Mouse (Mus musculus) embryonic facial prominence, embryonic 13.5 days (tissue): ENCODE results near the gene Stag1. TPM values are rescaled to one million over a fixed set of nuclear protein-coding genes. Genes with fewer than 3 reads are reported as not detected.

Source experiments
- ATAC-seq: fragments of 200-750 bp; cut with Nextera tagmentation; 2 replicates; pipeline ENCODE4 v1.8.0; 2017; ENCODE audit warnings: low read depth; ENCODE audit not compliant: insufficient number of reproducible peaks, insufficient read depth, low FRiP score, low TSS enrichment
- H3K27ac ChIP-seq: fragments of 300-500 bp; sonication (generic); 2 replicates; pipeline ENCODE4 v1.5.1; 2015; ENCODE audit warnings: moderate library complexity, mild to moderate bottlenecking, inconsistent platforms
- H3K27me3 ChIP-seq: fragments of 300-500 bp; sonication (generic); 2 replicates; pipeline ENCODE4 v1.6.1; 2015; ENCODE audit warnings: mild to moderate bottlenecking, inconsistent platforms
- H3K36me3 ChIP-seq: fragments of 300-500 bp; sonication (generic); 2 replicates; pipeline ENCODE4 v1.6.1; 2015; ENCODE audit warnings: mild to moderate bottlenecking, inconsistent platforms
- H3K4me1 ChIP-seq: fragments of 300-500 bp; sonication (generic); 2 replicates; pipeline ENCODE4 v1.6.1; 2015; ENCODE audit warnings: inconsistent platforms
- H3K4me2 ChIP-seq: fragments of 300-500 bp; sonication (generic); 2 replicates; pipeline ENCODE4 v1.6.1; 2015; ENCODE audit warnings: moderate library complexity, mild to moderate bottlenecking, inconsistent platforms
- H3K4me3 ChIP-seq: fragments of 300-500 bp; sonication (generic); 2 replicates; pipeline ENCODE4 v1.5.1; 2015; ENCODE audit warnings: mild to moderate bottlenecking, inconsistent platforms
- H3K9ac ChIP-seq: fragments of 300-500 bp; sonication (generic); 2 replicates; pipeline ENCODE4 v1.6.1; 2015; ENCODE audit warnings: mild to moderate bottlenecking, inconsistent platforms
- H3K9me3 ChIP-seq: fragments of 300-500 bp; sonication (generic); 2 replicates; pipeline ENCODE4 v1.6.1; 2016; ENCODE audit warnings: inconsistent platforms
- WGBS: fragments of 180-500 bp; shearing (Covaris S2); methylation state at CpG from one replicate; pipeline ENCODE4 v1.1.7; 2015; ENCODE audit warnings: mixed read lengths; 5-methylcytosine and 5-hydroxymethylcytosine counted together
- polyA plus RNA-seq: library from polyadenylated mRNA; unstranded; fragments of >200 nt; fragmentation: Nextera tagmentation; extraction: Ambion mirVana; gene quantifications from 2 replicates; pipeline ENCODE4 v1.2.1, GENCODE M21; 2015

Stag1 gene
- polyA plus RNA-seq, 1 experiment from 2014 or later, result 60.1 TPM

DNA sequence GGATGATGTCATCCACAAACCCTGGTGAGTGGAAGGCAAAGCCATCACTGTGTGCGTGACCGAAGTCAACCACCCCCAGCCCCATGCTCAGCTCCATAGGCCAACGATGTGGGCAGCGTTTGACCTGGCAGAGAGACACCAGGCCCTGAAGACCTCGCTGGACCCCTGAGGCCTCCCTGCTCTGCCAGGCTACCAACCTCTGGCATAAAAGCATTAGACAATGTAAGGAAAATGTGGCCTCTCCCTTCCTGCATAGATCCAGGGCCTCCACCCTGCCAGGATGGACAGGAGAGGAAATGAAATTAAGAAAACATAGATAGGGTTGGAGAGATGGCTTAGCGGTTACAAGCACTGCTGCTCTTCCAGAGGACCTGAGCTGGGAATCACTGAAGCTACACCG lies 385.2 kb downstream of the Stag1 start:
- H3K27ac ChIP-seq, result no peak overlapping the region
- no peak overlapping the region for H3K4me2 ChIP-seq
- WGBS, result 92% methylated on average over 7 of the region's 7 CpGs
- H3K36me3 ChIP-seq, result peaks cover 49% of the 10 kb centered on the region
- no peaks in the 10 kb centered on the region for H3K27me3 ChIP-seq
- no peaks in the 10 kb centered on the region for H3K9me3 ChIP-seq
- peaks cover 10% of the 10 kb centered on the region for H3K4me1 ChIP-seq
- no peak overlapping the region for H3K9ac ChIP-seq
- no peak overlapping the region for H3K4me3 ChIP-seq
- ATAC-seq, result 0 out of 2 replicates have a peak, but pooled peaks have one; percentile 35

GRCm38 (mm10) chr9:100984381-100985310 lies 387.0 kb downstream of the Stag1 start:
- H3K4me1 ChIP-seq, result peaks cover 1% of the 10 kb centered on the region; the same call in 1 of the 2 replicates
- WGBS, result 95% methylated on average over 25 of the region's 25 CpGs

GRCm38 (mm10) chr9:100987006-100987405 lies 389.4 kb downstream of the Stag1 start:
- Histone ChIP-seq H3K4me1 (no peaks in the 10 kb centered on the region), H3K4me3 (no peak overlapping the region), H3K27me3 (no peaks in the 10 kb centered on the region), H3K36me3 (peaks cover 76% of the 10 kb centered on the region), H3K27ac (no peak overlapping the region), H3K9ac (no peak overlapping the region), H3K9me3 (peaks cover 3% of the 10 kb centered on the region; the same call in 1 of the 2 replicates), H3K4me2 (no peak overlapping the region)
- WGBS, result 94% methylated on average over 5 of the region's 5 CpGs
- ATAC-seq, result no peak

More at GRCm38 (mm10) chr9:100984381-100985310, 387.0 kb downstream of the Stag1 start:
- Histone ChIP-seq H3K9me3 (peaks cover 3% of the 10 kb centered on the region; the same call in 1 of the 2 replicates), H3K4me3 (no peak overlapping the region), H3K4me2 (no peak overlapping the region), H3K27me3 (no peaks in the 10 kb centered on the region), H3K27ac (no peak overlapping the region), H3K36me3 (peaks cover 63% of the 10 kb centered on the region), H3K9ac (no peak overlapping the region)
- peak; percentile 43; the same call in 1 of the 2 replicates for ATAC-seq

- Histone ChIP-seq H3K4me1 (no peaks in the 10 kb centered on the region), H3K9ac (no peak overlapping the region), H3K27ac (no peak overlapping the region), H3K36me3 (peaks cover 73% of the 10 kb centered on the region), H3K9me3 (peaks cover 3% of the 10 kb centered on the region; the same call in 1 of the 2 replicates), H3K27me3 (no peaks in the 10 kb centered on the region), H3K4me3 (no peak overlapping the region), H3K4me2 (no peak overlapping the region)
- 86% methylated on average over 3 of the region's 3 CpGs for WGBS
- no peak for ATAC-seq
Measured at GRCm38 (mm10) chr9:100987850-100988249, 390.3 kb downstream of the Stag1 start.

DNA sequence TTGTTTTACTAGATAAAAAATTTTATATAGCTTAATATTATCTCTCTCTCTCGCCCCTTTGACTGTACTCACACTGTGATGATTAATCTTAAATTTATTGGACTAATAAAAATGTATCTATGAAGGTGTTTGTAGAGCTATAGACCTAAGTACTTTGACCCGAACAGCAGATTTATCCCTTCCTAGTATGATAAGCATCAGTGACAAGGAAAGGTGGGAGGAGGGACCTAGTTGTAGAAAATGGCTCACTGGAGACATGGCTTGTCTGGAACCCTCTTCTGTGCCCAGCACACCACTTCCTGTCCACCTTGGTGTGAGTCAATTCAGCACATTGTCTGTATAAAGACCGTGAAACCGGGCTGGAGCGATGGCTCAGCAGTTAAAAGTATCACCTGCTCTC lies 393.0 kb downstream of the Stag1 start:
- WGBS, result 94% methylated on average over 5 of the region's 5 CpGs
- no peak for ATAC-seq

DNA sequence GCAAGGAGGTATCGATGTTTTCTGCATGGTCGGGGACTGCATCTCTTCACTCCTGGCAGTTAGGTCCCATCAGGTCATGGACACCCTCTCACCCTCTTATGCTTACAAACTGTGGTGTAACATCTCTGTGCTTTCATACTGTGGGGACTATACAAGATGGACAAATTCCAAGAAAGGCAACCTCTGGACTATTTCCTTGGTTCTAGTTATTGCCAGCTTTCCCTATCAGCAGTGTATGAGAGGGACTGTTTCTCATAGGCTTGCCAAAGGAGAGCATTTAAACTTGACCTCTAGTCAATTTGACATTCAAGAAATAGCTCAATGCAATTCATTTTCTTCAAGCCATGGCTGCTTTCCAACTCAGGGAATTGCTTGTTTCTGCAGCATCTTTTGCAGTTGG lies 393.7 kb downstream of the Stag1 start:
- no peak overlapping the region for H3K4me2 ChIP-seq
- H3K4me1 ChIP-seq, result no peaks in the 10 kb centered on the region
- H3K9me3 ChIP-seq, result peaks cover 3% of the 10 kb centered on the region; the same call in 1 of the 2 replicates
- no peak overlapping the region for H3K27ac ChIP-seq
- H3K36me3 ChIP-seq, result peaks cover 69% of the 10 kb centered on the region
- no peak overlapping the region for H3K4me3 ChIP-seq
- 96% methylated on average over 2 of the region's 2 CpGs for WGBS
- H3K27me3 ChIP-seq, result no peaks in the 10 kb centered on the region
- no peak overlapping the region for H3K9ac ChIP-seq
- ATAC-seq, result no peak

More for the DNA sequence above, 393.0 kb downstream of the Stag1 start:
- no peaks in the 10 kb centered on the region for H3K4me1 ChIP-seq
- no peak overlapping the region for H3K4me3 ChIP-seq
- H3K27ac ChIP-seq, result no peak overlapping the region
- H3K9me3 ChIP-seq, result peaks cover 3% of the 10 kb centered on the region; the same call in 1 of the 2 replicates
- no peaks in the 10 kb centered on the region for H3K27me3 ChIP-seq
- no peak overlapping the region for H3K9ac ChIP-seq
- H3K36me3 ChIP-seq, result peaks cover 69% of the 10 kb centered on the region
- no peak overlapping the region for H3K4me2 ChIP-seq

- Histone ChIP-seq H3K36me3 (peaks cover 67% of the 10 kb centered on the region), H3K9ac (no peak overlapping the region), H3K4me1 (no peaks in the 10 kb centered on the region), H3K4me2 (no peak overlapping the region), H3K9me3 (peaks cover 3% of the 10 kb centered on the region; the same call in 1 of the 2 replicates), H3K27me3 (no peaks in the 10 kb centered on the region), H3K4me3 (no peak overlapping the region), H3K27ac (no peak overlapping the region)
- ATAC-seq, result no peak
- 89% methylated on average over 2 of the region's 2 CpGs for WGBS
Measured at GRCm38 (mm10) chr9:100992191-100992590, 394.6 kb downstream of the Stag1 start.

DNA sequence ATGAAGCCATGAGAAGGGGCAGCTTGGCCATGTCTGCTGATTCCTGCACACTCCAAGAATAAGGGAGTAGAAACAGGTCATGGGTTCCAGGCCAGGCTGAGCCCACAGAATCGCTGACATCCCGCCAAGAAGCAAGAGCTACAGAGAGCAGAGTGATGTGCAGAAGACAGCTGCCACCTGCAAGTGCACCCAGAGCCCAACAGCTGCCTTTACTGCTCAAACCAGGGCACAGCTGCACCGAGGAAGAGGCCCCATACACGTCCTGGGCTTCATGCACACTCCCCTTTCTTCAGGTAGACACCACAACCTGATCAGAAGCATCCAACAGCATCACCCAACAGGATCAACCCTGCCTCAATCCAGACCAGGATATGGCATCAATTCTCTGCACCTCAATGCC lies 396.3 kb downstream of the Stag1 start:
- Histone ChIP-seq H3K4me3 (no peak overlapping the region), H3K4me1 (no peaks in the 10 kb centered on the region), H3K27ac (no peak overlapping the region), H3K27me3 (no peaks in the 10 kb centered on the region), H3K9ac (no peak overlapping the region), H3K36me3 (peaks cover 64% of the 10 kb centered on the region), H3K4me2 (no peak overlapping the region), H3K9me3 (peaks cover 3% of the 10 kb centered on the region; the same call in 1 of the 2 replicates)
- WGBS, result 86% methylated on average over 4 of the region's 4 CpGs
- ATAC-seq, result no peak

DNA sequence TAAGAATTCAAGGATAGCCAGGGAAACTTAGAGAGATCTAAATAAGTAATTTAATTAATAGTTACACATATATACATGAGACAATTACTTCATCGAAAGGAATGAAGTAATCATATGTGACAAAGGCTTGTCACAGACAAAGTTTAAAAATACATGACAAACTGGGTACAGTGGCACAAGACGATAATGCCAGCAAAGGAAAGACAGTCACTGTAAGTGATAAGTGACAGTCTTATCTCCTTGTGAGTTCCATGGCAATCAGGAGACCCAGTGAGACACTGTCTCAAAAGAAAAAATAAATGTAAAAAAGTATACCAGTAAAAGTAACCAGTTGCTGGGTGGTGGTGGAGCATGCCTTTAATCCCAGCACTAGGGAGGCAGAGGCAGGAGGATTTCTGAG lies 399.5 kb downstream of the Stag1 start:
- H3K27ac ChIP-seq, result no peak overlapping the region
- ATAC-seq, result no peak

DNA sequence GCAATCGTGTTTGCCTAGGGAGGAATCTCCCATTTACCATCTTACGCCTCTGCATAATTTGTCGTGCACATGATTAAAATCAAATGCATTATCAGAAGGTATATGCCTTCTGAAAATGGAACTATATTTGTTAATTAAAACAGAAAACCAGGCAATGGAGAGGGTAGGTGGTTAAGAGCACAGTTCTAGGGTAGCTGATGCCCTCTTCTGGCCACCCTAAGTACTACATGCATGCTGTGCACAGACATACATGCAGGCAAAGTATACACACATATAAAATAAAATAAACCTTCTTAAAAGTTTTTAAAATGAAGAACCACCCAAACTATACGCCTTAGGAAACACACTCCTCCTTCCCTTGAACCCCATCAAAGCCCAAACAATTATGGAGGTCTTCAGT lies 404.5 kb downstream of the Stag1 start:
- no peak overlapping the region for H3K9ac ChIP-seq
- peaks cover 16% of the 10 kb centered on the region for H3K4me1 ChIP-seq
- peaks cover 27% of the 10 kb centered on the region for H3K36me3 ChIP-seq
- ATAC-seq, result no peak
- no peaks in the 10 kb centered on the region for H3K27me3 ChIP-seq
- no peak overlapping the region for H3K27ac ChIP-seq
- no peak overlapping the region for H3K4me3 ChIP-seq
- no peak overlapping the region for H3K4me2 ChIP-seq
- peaks cover 11% of the 10 kb centered on the region; the same call in 1 of the 2 replicates for H3K9me3 ChIP-seq
- 95% methylated on average over 4 of the region's 4 CpGs for WGBS

More for the DNA sequence above, 399.5 kb downstream of the Stag1 start:
- H3K9ac ChIP-seq, result no peak overlapping the region
- 95% methylated on average over 2 of the region's 2 CpGs for WGBS
- peaks cover 2% of the 10 kb centered on the region; the same call in 1 of the 2 replicates for H3K9me3 ChIP-seq
- H3K4me2 ChIP-seq, result no peak overlapping the region
- peaks cover 55% of the 10 kb centered on the region for H3K36me3 ChIP-seq
- H3K27me3 ChIP-seq, result no peaks in the 10 kb centered on the region
- no peak overlapping the region for H3K4me3 ChIP-seq
- H3K4me1 ChIP-seq, result no peaks in the 10 kb centered on the region

GRCm38 (mm10) chr9:101002841-101003240 lies 405.2 kb downstream of the Stag1 start:
- H3K36me3 ChIP-seq, result peaks cover 27% of the 10 kb centered on the region
- WGBS, result 95% methylated on average over 8 of the region's 8 CpGs
- no peak overlapping the region for H3K4me3 ChIP-seq
- peaks cover 11% of the 10 kb centered on the region; the same call in 1 of the 2 replicates for H3K9me3 ChIP-seq
- no peak overlapping the region for H3K27ac ChIP-seq
- H3K4me1 ChIP-seq, result peaks cover 16% of the 10 kb centered on the region
- H3K4me2 ChIP-seq, result no peak overlapping the region
- no peak for ATAC-seq
- H3K27me3 ChIP-seq, result no peaks in the 10 kb centered on the region
- no peak overlapping the region for H3K9ac ChIP-seq

- Histone ChIP-seq H3K4me1 (peaks cover 16% of the 10 kb centered on the region), H3K36me3 (peaks cover 25% of the 10 kb centered on the region), H3K9me3 (peaks cover 11% of the 10 kb centered on the region; the same call in 1 of the 2 replicates), H3K4me2 (no peak overlapping the region), H3K9ac (no peak overlapping the region), H3K4me3 (no peak overlapping the region), H3K27ac (no peak overlapping the region), H3K27me3 (no peaks in the 10 kb centered on the region)
- ATAC-seq, result no peak
- WGBS, result 88% methylated on average over 5 of the region's 5 CpGs
Measured at GRCm38 (mm10) chr9:101003302-101003701, 405.7 kb downstream of the Stag1 start.
